Mouse (Mus musculus) liver, embryonic 15.5 days (tissue): ENCODE results near the gene Runx1. TPM values are rescaled to one million over a fixed set of nuclear protein-coding genes. Genes with fewer than 3 reads are reported as not detected.

ENCODE experiments used
- ATAC-seq: fragments of 200-750 bp; cut with Nextera tagmentation; 2 replicates; pipeline ENCODE4 v1.8.0; 2017; ENCODE audit warnings: moderate number of reproducible peaks, mild to moderate bottlenecking, moderate library complexity; ENCODE audit not compliant: insufficient read depth
- H3K27ac ChIP-seq: fragments of 300-500 bp; sonication (generic); replicated peaks from 2 replicates; pipeline ENCODE4 v1.5.1; 2015; ENCODE audit warnings: mild to moderate bottlenecking, inconsistent platforms
- H3K27me3 ChIP-seq: fragments of 300-500 bp; sonication (generic); 2 replicates; pipeline ENCODE4 v1.6.1; 2015; ENCODE audit warnings: mild to moderate bottlenecking, inconsistent platforms
- H3K36me3 ChIP-seq: fragments of 300-500 bp; sonication (generic); replicated peaks from 2 replicates; pipeline ENCODE4 v1.6.1; 2015; ENCODE audit warnings: moderate library complexity, mild to moderate bottlenecking, inconsistent platforms
- H3K4me1 ChIP-seq: fragments of 300-500 bp; sonication (generic); replicated peaks from 2 replicates; pipeline ENCODE4 v1.6.1; 2015; ENCODE audit warnings: inconsistent platforms
- H3K4me2 ChIP-seq: fragments of 300-500 bp; sonication (generic); 2 replicates; pipeline ENCODE4 v1.6.1; 2015; ENCODE audit warnings: moderate library complexity, mild to moderate bottlenecking, inconsistent platforms
- H3K4me3 ChIP-seq: fragments of 300-500 bp; sonication (generic); replicated peaks from 2 replicates; pipeline ENCODE4 v1.5.1; 2015; ENCODE audit warnings: mild to moderate bottlenecking, inconsistent platforms
- H3K9ac ChIP-seq: fragments of 300-500 bp; sonication (generic); 2 replicates; pipeline ENCODE4 v1.6.1; 2015; ENCODE audit warnings: moderate library complexity, mild to moderate bottlenecking, inconsistent platforms
- H3K9me3 ChIP-seq: fragments of 300-500 bp; sonication (generic); replicated peaks from 2 replicates; pipeline ENCODE4 v1.6.1; 2016; ENCODE audit warnings: inconsistent platforms
- WGBS: fragments of 180-500 bp; shearing (Covaris S2); methylation state at CpG from one replicate; pipeline ENCODE4 v1.1.7; 2015; ENCODE audit warnings: mixed read lengths; ENCODE audit not compliant: insufficient replicate concordance; 5-methylcytosine and 5-hydroxymethylcytosine counted together
- polyA plus RNA-seq: library from polyadenylated mRNA; unstranded; fragments of >200 nt; fragmentation: Nextera tagmentation; extraction: Ambion mirVana; gene quantifications from 2 replicates; pipeline ENCODE4 v1.2.1, GENCODE M21; 2015

The Runx1 gene
- polyA plus RNA-seq, 1 experiment from 2014 or later = 5.6 TPM

- Histone ChIP-seq H3K4me1 (no peaks in the 10 kb centered on the region), H3K36me3 (peaks cover 9% of the 10 kb centered on the region; the same call in 1 of the 2 replicates), H3K27me3 (no peaks in the 10 kb centered on the region), H3K9me3 (no peaks in the 10 kb centered on the region), H3K27ac (no peak overlapping the region), H3K9ac (no peak overlapping the region), H3K4me3 (no peak overlapping the region), H3K4me2 (no peak overlapping the region)
- WGBS = 79% methylated on average over 13 of the region's 13 CpGs
- no peak for ATAC-seq
Measured at GRCm38 (mm10) chr16:92646153-92646552, 179.8 kb downstream of the Runx1 start.

- no peaks in the 10 kb centered on the region for H3K9me3 ChIP-seq
- no peak overlapping the region for H3K4me2 ChIP-seq
- H3K4me1 ChIP-seq = no peaks in the 10 kb centered on the region
- no peak overlapping the region for H3K9ac ChIP-seq
- WGBS = 77% methylated on average over 22 of the region's 22 CpGs
- H3K27ac ChIP-seq = no peak overlapping the region
- no peaks in the 10 kb centered on the region for H3K27me3 ChIP-seq
- no peak overlapping the region for H3K4me3 ChIP-seq
- H3K36me3 ChIP-seq = peaks cover 9% of the 10 kb centered on the region; the same call in 1 of the 2 replicates
- no peak for ATAC-seq
Measured at GRCm38 (mm10) chr16:92645423-92646115, 180.4 kb downstream of the Runx1 start.

- Histone ChIP-seq H3K27me3 (no peaks in the 10 kb centered on the region), H3K4me1 (no peaks in the 10 kb centered on the region), H3K9ac (no peak overlapping the region), H3K27ac (no peak overlapping the region), H3K4me3 (no peak overlapping the region), H3K9me3 (no peaks in the 10 kb centered on the region), H3K36me3 (peaks cover 9% of the 10 kb centered on the region; the same call in 1 of the 2 replicates), H3K4me2 (no peak overlapping the region)
- WGBS = 40% methylated on average over 15 of the region's 15 CpGs
- no peak for ATAC-seq
Measured at GRCm38 (mm10) chr16:92644718-92645422, 181.1 kb downstream of the Runx1 start.

GRCm38 (mm10) chr16:92644315-92644714 lies 181.6 kb downstream of the Runx1 start:
- no peak overlapping the region for H3K9ac ChIP-seq
- ATAC-seq = no peak
- no peak overlapping the region for H3K4me2 ChIP-seq
- no peaks in the 10 kb centered on the region for H3K27me3 ChIP-seq
- H3K9me3 ChIP-seq = no peaks in the 10 kb centered on the region
- 70% methylated on average over 10 of the region's 10 CpGs for WGBS
- peaks cover 9% of the 10 kb centered on the region; the same call in 1 of the 2 replicates for H3K36me3 ChIP-seq
- H3K27ac ChIP-seq = no peak overlapping the region
- H3K4me1 ChIP-seq = no peaks in the 10 kb centered on the region
- no peak overlapping the region for H3K4me3 ChIP-seq

GRCm38 (mm10) chr16:92642283-92642682 lies 183.7 kb downstream of the Runx1 start:
- Histone ChIP-seq H3K4me2 (no peak overlapping the region), H3K9ac (no peak overlapping the region), H3K9me3 (no peaks in the 10 kb centered on the region), H3K27ac (no peak overlapping the region), H3K27me3 (no peaks in the 10 kb centered on the region), H3K36me3 (peaks cover 12% of the 10 kb centered on the region; the same call in 1 of the 2 replicates), H3K4me3 (no peak overlapping the region), H3K4me1 (no peaks in the 10 kb centered on the region)
- WGBS = 75% methylated on average over 8 of the region's 8 CpGs
- ATAC-seq = no peak

GRCm38 (mm10) chr16:92641053-92641452 lies 184.9 kb downstream of the Runx1 start:
- WGBS = 54% methylated on average over 6 of the region's 6 CpGs

GRCm38 (mm10) chr16:92639093-92639492 lies 186.9 kb downstream of the Runx1 start:
- Histone ChIP-seq H3K9me3 (no peaks in the 10 kb centered on the region), H3K27ac (no peak overlapping the region), H3K27me3 (no peaks in the 10 kb centered on the region), H3K4me3 (no peak overlapping the region), H3K36me3 (peaks cover 16% of the 10 kb centered on the region; the same call in 1 of the 2 replicates), H3K4me2 (no peak overlapping the region), H3K9ac (no peak overlapping the region), H3K4me1 (no peaks in the 10 kb centered on the region)
- WGBS = 61% methylated on average over 8 of the region's 8 CpGs
- ATAC-seq = no peak

More at GRCm38 (mm10) chr16:92641053-92641452, 184.9 kb downstream of the Runx1 start:
- H3K4me2 ChIP-seq = no peak overlapping the region
- H3K27ac ChIP-seq = no peak overlapping the region
- H3K27me3 ChIP-seq = no peaks in the 10 kb centered on the region
- peaks cover 16% of the 10 kb centered on the region; the same call in 1 of the 2 replicates for H3K36me3 ChIP-seq
- no peak for ATAC-seq
- no peak overlapping the region for H3K9ac ChIP-seq
- H3K9me3 ChIP-seq = no peaks in the 10 kb centered on the region
- H3K4me1 ChIP-seq = no peaks in the 10 kb centered on the region
- H3K4me3 ChIP-seq = no peak overlapping the region

GRCm38 (mm10) chr16:92637033-92637432 lies 188.9 kb downstream of the Runx1 start:
- H3K9me3 ChIP-seq = no peaks in the 10 kb centered on the region
- no peak overlapping the region for H3K9ac ChIP-seq
- H3K4me2 ChIP-seq = no peak overlapping the region
- H3K36me3 ChIP-seq = peaks cover 9% of the 10 kb centered on the region; the same call in 1 of the 2 replicates
- H3K4me3 ChIP-seq = no peak overlapping the region
- no peak overlapping the region for H3K27ac ChIP-seq
- H3K27me3 ChIP-seq = no peaks in the 10 kb centered on the region
- H3K4me1 ChIP-seq = no peaks in the 10 kb centered on the region
- WGBS = 41% methylated on average over 5 of the region's 5 CpGs
- no peak for ATAC-seq

- 0 out of 2 replicates have a peak overlapping the region, but pooled peaks have one; percentile 10 for H3K4me2 ChIP-seq
- H3K27me3 ChIP-seq = no peaks in the 10 kb centered on the region
- no peak overlapping the region for H3K27ac ChIP-seq
- WGBS = 49% methylated on average over 11 of the region's 11 CpGs
- H3K9me3 ChIP-seq = no peaks in the 10 kb centered on the region
- no peak overlapping the region for H3K4me3 ChIP-seq
- H3K36me3 ChIP-seq = peaks cover 7% of the 10 kb centered on the region
- H3K9ac ChIP-seq = no peak overlapping the region
- no peak for ATAC-seq
- no peaks in the 10 kb centered on the region for H3K4me1 ChIP-seq
Measured at GRCm38 (mm10) chr16:92632115-92632763, 193.7 kb downstream of the Runx1 start.

- WGBS = 67% methylated on average over 5 of the region's 6 CpGs
- Histone ChIP-seq H3K27ac (no peak overlapping the region), H3K4me2 (no peak overlapping the region), H3K36me3 (peaks cover 7% of the 10 kb centered on the region), H3K4me3 (no peak overlapping the region), H3K27me3 (no peaks in the 10 kb centered on the region), H3K4me1 (no peaks in the 10 kb centered on the region), H3K9ac (no peak overlapping the region), H3K9me3 (no peaks in the 10 kb centered on the region)
- no peak for ATAC-seq
Measured at GRCm38 (mm10) chr16:92631637-92632036, 194.3 kb downstream of the Runx1 start.

GRCm38 (mm10) chr16:92630950-92631349 lies 195.0 kb downstream of the Runx1 start:
- no peak overlapping the region for H3K9ac ChIP-seq
- H3K36me3 ChIP-seq = peaks cover 3% of the 10 kb centered on the region; the same call in 1 of the 2 replicates
- H3K4me2 ChIP-seq = no peak overlapping the region
- no peak for ATAC-seq
- no peak overlapping the region for H3K4me3 ChIP-seq
- H3K27me3 ChIP-seq = no peaks in the 10 kb centered on the region
- no peaks in the 10 kb centered on the region for H3K4me1 ChIP-seq
- no peaks in the 10 kb centered on the region for H3K9me3 ChIP-seq
- no peak overlapping the region for H3K27ac ChIP-seq
- WGBS = 55% methylated on average over 5 of the region's 5 CpGs
